Mouse (Mus musculus) embryonic fibroblast, embryonic 13.5 days (primary cell): ENCODE results near the gene Nat9.

ENCODE experiments used
- CTCF ChIP-seq: IDR thresholded peaks from 2 replicates; pipeline ENCODE4 v1.5.1; 2011; ENCODE audit warnings: mild to moderate bottlenecking, control low read depth, low read length, moderate library complexity, borderline replicate concordance; ENCODE audit not compliant: insufficient read depth
- POLR2A ChIP-seq: IDR thresholded peaks from 2 replicates; pipeline ENCODE4 v1.6.1; 2011; ENCODE audit warnings: low read depth, mild to moderate bottlenecking, control low read depth, low read length, moderate library complexity

GRCm38 (mm10) chr11:115234320-115235044 is 46.8 kb upstream of the Nat9 start:
- no peak for TF ChIP-seq POLR2A
- TF ChIP-seq CTCF, result no peak
